Mouse (Mus musculus) small intestine, adult 2 months (tissue): Measurements from ENCODE around the gene Kif26a. TPM values are rescaled to one million over a fixed set of nuclear protein-coding genes. Genes with fewer than 3 reads are reported as not detected.

Experiments
- H3K27ac ChIP-seq: fragments of 200-500 bp; 2 replicates; pipeline ENCODE4 v1.5.1; 2012; ENCODE audit warnings: low read depth, low read length, control low read depth, inconsistent platforms; ENCODE audit not compliant: insufficient read depth
- H3K27me3 ChIP-seq: fragments of 200-500 bp; 2 replicates; pipeline ENCODE4 v1.6.1; 2012; ENCODE audit warnings: mild to moderate bottlenecking, moderate library complexity, low read length, inconsistent platforms; ENCODE audit not compliant: control insufficient read depth, insufficient read depth
- H3K36me3 ChIP-seq: fragments of 200-500 bp; 2 replicates; pipeline ENCODE4 v1.6.1; 2012; ENCODE audit warnings: mild to moderate bottlenecking, low read length, control low read depth, inconsistent platforms; ENCODE audit not compliant: control insufficient read depth, insufficient read depth
- H3K4me1 ChIP-seq: fragments of 200-500 bp; 2 replicates; pipeline ENCODE4 v1.6.1; 2012; ENCODE audit warnings: low read length, inconsistent platforms, mixed read lengths; ENCODE audit not compliant: control insufficient read depth, insufficient read depth, insufficient read length
- H3K4me3 ChIP-seq: fragments of 200-500 bp; 2 replicates; pipeline ENCODE4 v1.5.1; 2012; ENCODE audit warnings: low read depth, mild to moderate bottlenecking, control low read depth, inconsistent platforms, low read length, moderate library complexity
- CTCF ChIP-seq: fragments of 200-500 bp; IDR thresholded peaks from 2 replicates; pipeline ENCODE4 v1.5.1; 2012; ENCODE audit warnings: low read depth, mild to moderate bottlenecking, control low read depth, inconsistent platforms, low read length, moderate library complexity, mixed read lengths; ENCODE audit not compliant: insufficient replicate concordance, insufficient read length; ENCODE audit errors: extremely low read depth
- POLR2A ChIP-seq: fragments of 200-500 bp; IDR thresholded peaks from 2 replicates; pipeline ENCODE4 v1.6.1; 2012; ENCODE audit warnings: low read depth, mild to moderate bottlenecking, control low read depth, inconsistent platforms, low read length, moderate library complexity
- WGBS: fragments of 180-500 bp; shearing (Covaris S2); methylation state at CpG from one replicate; pipeline ENCODE4 v1.1.7; 2018; 5-methylcytosine and 5-hydroxymethylcytosine counted together
- polyA plus RNA-seq: library from polyadenylated mRNA; depleted of rRNA; stranded (reverse); fragments of >200 nt; gene quantifications from 2 replicates; pipeline ENCODE4 v1.2.3, GENCODE M21; 2012

Kif26a gene
- polyA plus RNA-seq, 1 experiment = 2.7 TPM

DNA sequence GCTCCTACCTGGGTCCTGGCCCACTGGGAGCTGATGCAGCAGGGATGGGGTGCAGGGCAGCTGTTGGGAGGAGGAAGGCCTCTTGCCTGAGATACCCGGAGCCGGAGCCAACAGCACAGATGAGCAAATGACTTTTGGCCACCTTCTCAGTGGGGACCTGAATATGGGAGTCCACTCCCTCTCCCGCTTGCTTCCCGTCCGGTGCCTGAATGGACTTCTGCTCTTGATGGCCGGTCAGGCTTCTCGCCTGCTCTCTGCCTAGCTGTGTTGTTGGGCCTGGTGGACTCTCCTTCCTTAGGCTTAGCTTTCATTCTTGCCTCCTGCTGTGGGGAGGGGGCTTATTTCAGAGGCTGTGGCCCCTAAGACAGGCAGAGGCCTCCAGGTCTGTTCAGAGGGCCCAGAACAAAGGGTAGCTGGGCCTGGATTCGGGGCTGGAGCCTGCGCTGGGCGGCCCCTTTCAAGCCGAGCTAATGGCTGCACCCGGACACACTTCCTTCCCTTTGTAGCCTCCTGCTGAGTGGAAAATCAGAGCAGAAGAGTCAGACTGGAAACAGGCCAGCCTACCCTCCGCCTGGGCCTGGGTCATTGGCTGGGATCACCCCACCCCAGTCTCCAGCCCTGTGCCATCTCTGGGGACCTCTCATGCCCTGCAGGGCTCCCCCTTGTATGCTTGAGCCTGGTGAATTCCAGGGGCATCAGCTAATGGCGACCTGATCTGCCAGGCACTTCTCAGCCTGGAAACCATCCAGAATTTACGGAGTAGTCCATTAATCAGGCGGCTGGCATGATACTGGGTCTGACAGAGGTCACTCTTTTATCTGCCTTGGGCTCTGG lies 9.4 kb downstream of the Kif26a start:
- H3K36me3 ChIP-seq = no peaks in the 10 kb centered on the region
- H3K4me3 ChIP-seq = no peak overlapping the region
- no peak overlapping the region for H3K27ac ChIP-seq
- WGBS = 69% methylated on average over 16 of the region's 16 CpGs
- H3K27me3 ChIP-seq = no peaks in the 10 kb centered on the region
- TF ChIP-seq POLR2A (no peak), CTCF (no peak)
- H3K4me1 ChIP-seq = peaks cover 3% of the 10 kb centered on the region

DNA sequence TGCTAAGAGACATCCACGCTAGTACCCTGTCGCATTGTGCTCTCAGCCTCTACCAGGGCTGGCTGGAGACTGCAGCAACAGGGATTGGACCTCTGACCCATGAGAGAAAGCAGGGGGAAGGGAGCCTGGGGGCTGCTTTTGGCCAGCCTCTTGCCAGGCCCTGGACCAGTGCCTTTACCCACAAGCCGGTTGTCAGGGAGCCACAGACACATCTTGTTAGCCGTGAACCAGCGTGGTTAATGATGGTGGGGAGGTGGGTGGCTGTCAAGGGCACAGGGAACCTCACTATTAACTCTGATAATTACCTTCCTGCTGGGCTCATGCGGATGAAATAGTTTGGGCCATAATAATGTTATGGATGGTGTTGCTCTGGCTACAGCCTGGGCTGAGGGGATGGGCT lies 10.8 kb downstream of the Kif26a start:
- Histone ChIP-seq H3K27me3 (no peaks in the 10 kb centered on the region), H3K4me1 (peaks cover 3% of the 10 kb centered on the region), H3K27ac (no peak overlapping the region), H3K4me3 (no peak overlapping the region), H3K36me3 (no peaks in the 10 kb centered on the region)
- WGBS = 90% methylated on average over 6 of the region's 6 CpGs
- TF ChIP-seq POLR2A (no peak), CTCF (no peak)

DNA sequence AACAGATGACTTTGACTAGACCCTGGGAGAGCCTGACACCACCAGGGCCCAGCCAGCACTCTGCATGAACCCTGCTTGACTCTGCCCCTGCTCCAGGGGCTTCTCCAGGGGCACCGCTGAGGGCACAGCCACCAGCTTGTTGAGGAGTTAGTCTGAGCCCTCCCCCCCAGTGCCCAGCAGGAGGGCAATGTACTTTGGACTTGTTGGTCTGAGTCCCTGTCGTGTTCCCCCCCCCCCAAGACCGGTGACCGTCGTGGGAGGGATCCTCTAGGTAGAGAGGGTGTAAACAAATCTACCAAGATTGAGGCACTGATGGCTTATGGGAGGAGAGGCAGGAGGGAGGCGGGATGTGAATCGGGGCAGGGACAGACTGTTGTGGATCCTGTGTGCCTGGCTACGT lies 12.2 kb downstream of the Kif26a start:
- WGBS = 47% methylated on average over 8 of the region's 8 CpGs
- Histone ChIP-seq H3K27me3 (no peaks in the 10 kb centered on the region), H3K4me1 (peaks cover 3% of the 10 kb centered on the region), H3K27ac (no peak overlapping the region), H3K36me3 (no peaks in the 10 kb centered on the region), H3K4me3 (no peak overlapping the region)
- TF ChIP-seq POLR2A (no peak), CTCF (no peak)

DNA sequence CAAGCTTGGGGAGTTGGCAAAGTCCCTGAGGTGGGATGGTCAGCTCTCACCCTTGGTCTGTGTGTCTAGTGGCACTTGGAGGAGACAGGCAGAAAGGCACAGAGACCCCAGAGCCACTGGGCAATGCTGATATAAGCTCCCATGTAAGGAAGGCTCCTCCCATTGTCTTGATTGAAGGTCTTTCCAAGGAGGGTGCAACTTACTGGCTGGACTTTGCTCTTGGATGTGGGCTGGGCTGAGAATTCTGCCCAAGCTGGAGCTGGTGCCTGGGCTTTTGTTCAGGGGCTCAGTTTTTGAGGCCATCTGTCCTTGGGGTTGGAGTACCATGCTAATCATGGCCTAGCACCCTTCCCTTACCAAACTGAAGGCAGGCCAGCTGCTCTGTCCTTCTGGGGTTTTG lies 12.8 kb downstream of the Kif26a start:
- Histone ChIP-seq H3K4me1 (peaks cover 3% of the 10 kb centered on the region), H3K27me3 (no peaks in the 10 kb centered on the region), H3K4me3 (no peak overlapping the region), H3K36me3 (no peaks in the 10 kb centered on the region), H3K27ac (no peak overlapping the region)
- TF ChIP-seq POLR2A (no peak), CTCF (no peak)

DNA sequence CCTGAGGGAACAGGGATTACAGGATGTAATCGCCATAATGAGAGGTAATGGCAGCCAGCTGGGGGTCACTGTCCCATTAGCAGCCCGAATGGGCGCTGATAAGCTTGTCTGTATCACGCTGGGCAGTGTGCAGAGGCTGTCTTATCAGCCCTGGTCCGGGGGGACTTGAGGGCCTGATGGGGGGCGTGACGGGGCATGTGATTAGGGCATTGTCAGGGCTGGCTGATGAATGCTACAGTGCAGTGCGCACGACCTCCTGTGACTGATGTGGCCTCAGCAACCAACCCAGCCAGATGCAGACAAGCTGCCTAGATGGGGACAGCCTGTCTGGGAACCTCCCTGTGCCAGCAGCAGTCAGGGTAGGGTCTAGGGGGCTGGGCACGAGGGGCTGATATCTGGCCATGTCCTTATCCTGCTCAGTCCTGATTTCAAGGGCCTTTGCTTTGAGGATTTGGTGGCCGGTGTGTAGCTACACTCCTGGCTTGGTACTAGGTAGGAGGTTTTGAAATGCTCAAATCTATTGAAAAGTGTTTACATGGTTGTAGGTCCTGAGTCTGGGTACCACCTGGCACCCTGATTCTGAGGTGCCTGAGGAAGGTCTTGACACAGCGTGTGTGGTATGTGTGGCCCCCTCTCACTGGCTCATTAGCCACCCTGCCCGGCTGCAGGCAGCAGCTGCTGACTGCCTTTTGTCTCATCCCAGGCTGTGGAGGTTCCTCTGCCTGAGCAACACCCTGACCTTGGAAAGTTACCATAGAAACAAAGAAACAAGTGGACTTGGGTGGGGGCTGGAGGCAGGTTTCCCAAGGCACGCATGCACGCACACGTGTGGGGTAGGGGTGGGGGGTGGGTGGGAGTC lies 18.2 kb downstream of the Kif26a start:
- 33% methylated on average over 16 of the region's 16 CpGs for WGBS
- no peak for TF ChIP-seq CTCF
- no peak for TF ChIP-seq POLR2A
- H3K27ac ChIP-seq = no peak overlapping the region
- no peaks in the 10 kb centered on the region for H3K36me3 ChIP-seq
- no peaks in the 10 kb centered on the region for H3K4me1 ChIP-seq
- no peak overlapping the region for H3K4me3 ChIP-seq
- no peaks in the 10 kb centered on the region for H3K27me3 ChIP-seq

DNA sequence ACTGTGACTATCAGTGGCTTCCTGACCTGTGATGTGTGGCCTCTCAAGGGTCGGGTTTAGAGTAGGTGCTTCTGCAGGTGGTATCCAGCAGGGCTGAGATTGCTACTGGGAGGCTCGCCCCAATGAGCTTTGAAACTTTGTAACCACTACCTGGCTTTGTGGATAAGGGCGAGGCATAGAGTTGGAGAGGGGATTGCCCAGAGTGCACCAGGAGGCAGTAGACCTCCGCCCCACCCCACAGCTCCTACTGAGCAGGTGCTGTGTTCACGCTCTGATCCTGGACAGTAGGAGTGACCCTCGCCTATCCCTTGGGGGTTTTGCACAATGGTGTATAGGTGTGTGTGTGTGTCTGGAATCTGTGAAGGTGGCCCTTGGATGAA lies 18.8 kb downstream of the Kif26a start:
- Histone ChIP-seq H3K27me3 (no peaks in the 10 kb centered on the region), H3K4me1 (no peaks in the 10 kb centered on the region), H3K36me3 (no peaks in the 10 kb centered on the region), H3K4me3 (no peak overlapping the region), H3K27ac (no peak overlapping the region)
- 26% methylated on average over 6 of the region's 6 CpGs for WGBS
- no peak for TF ChIP-seq POLR2A
- no peak for TF ChIP-seq CTCF

DNA sequence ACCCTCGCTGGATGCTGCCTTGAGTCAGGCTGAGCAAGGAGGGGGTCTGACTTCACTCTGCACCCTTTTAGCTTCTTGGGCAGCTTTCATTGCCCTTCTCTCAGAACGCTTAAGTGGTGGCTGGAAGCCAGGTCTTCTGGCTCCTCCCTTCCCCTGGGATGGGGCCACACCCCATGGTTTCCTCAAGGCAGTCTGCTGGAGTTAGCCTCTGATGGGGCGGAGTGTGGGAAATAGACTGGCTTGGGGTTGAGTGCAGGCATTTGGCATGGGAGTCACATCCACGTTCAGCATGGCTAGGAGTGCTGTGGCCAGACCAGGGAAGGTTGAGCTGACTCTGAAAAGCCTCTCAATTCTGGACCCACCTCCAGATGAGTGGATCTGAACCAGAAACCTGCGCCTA lies 23.2 kb downstream of the Kif26a start:
- H3K4me3 ChIP-seq = no peak overlapping the region
- H3K4me1 ChIP-seq = no peaks in the 10 kb centered on the region
- TF ChIP-seq CTCF (no peak), POLR2A (no peak)
- WGBS = 43% methylated on average over 5 of the region's 5 CpGs
- no peaks in the 10 kb centered on the region for H3K27me3 ChIP-seq
- no peaks in the 10 kb centered on the region for H3K36me3 ChIP-seq
- no peak overlapping the region for H3K27ac ChIP-seq
